Mouse (Mus musculus) activated CD4-positive, CD25-positive, alpha-beta regulatory T cell, adult 9 weeks (primary cell): Measurements from ENCODE around the gene Cav3. TPM values are rescaled to one million over a fixed set of nuclear protein-coding genes. Genes with fewer than 3 reads are reported as not detected.

Source experiments
- polyA plus RNA-seq: library from polyadenylated mRNA; unstranded; fragments of 100-300 nt; shearing (Covaris generic); gene quantifications from one replicate; pipeline ENCODE4 v1.2.1, GENCODE M21; 2017

Gene Cav3
- not detected for polyA plus RNA-seq

GRCm38 (mm10) chr6:112459341-112459749 lies at the start of gene Cav3:
Gene Cav3 (plus strand): TSS chr6:112459505.

GRCm38 (mm10) chr6:112489910-112490559 lies 30.7 kb downstream of the Cav3 start, which contains the start of gene Oxtr:
Gene Oxtr (minus strand): TSS chr6:112489943.

Other genes with a start within 250 kb of the Cav3 start
- gene Lmcd1, start 185.7 kb upstream of the Cav3 start, polyA plus RNA-seq: not detected
- gene Ssu2, start 71.5 kb upstream of the Cav3 start, polyA plus RNA-seq: not detected
- not detected for gene Oxtr, start 30.4 kb downstream of the Cav3 start, polyA plus RNA-seq
- 39.4 TPM for gene Rad18, start 237.2 kb downstream of the Cav3 start, polyA plus RNA-seq